Mouse (Mus musculus) MEL (cell line): ENCODE measurements around the gene Il12a.

Source experiments
- BHLHE40 ChIP-seq: IDR thresholded peaks from 2 replicates; pipeline ENCODE4 v1.6.1; 2012; ENCODE audit warnings: low read depth, mild to moderate bottlenecking, inconsistent platforms, low read length, improper control_type of control experiment, borderline replicate concordance
- E2F4 ChIP-seq: IDR thresholded peaks from 2 replicates; pipeline ENCODE4 v1.6.1; 2011; ENCODE audit warnings: low read depth, low read length, improper control_type of control experiment, borderline replicate concordance
- EP300 ChIP-seq, 2 experiments: IDR thresholded peaks; 2 replicates each; pipeline ENCODE4 v1.6.1; 2011; ENCODE audit warnings: improper control_type of control experiment in 2 of 2, low read length in 2 of 2, low read depth in 1 of 2, mild to moderate bottlenecking in 1 of 2
- GABPA ChIP-seq: IDR thresholded peaks from 2 replicates; pipeline ENCODE4 v1.6.1; 2012; ENCODE audit warnings: low read depth, mild to moderate bottlenecking, inconsistent platforms, low read length, improper control_type of control experiment, moderate library complexity
- KAT2A ChIP-seq: conservative IDR thresholded peaks from 2 replicates; pipeline ENCODE4 v1.6.1; 2012; ENCODE audit warnings: low read depth, low read length, improper control_type of control experiment, inconsistent platforms
- MEF2A ChIP-seq: IDR thresholded peaks from 2 replicates; pipeline ENCODE4 v1.6.1; 2014; ENCODE audit warnings: low read depth, mild to moderate bottlenecking, inconsistent platforms, low read length, improper control_type of control experiment; ENCODE audit not compliant: poor library complexity, insufficient replicate concordance, severe bottlenecking; ENCODE audit errors: extremely low read depth
- NRF1 ChIP-seq: IDR thresholded peaks from 2 replicates; pipeline ENCODE4 v1.6.1; 2014; ENCODE audit warnings: low read depth, mild to moderate bottlenecking, inconsistent platforms, low read length, improper control_type of control experiment, moderate library complexity; ENCODE audit not compliant: poor library complexity, insufficient read depth, severe bottlenecking
- POLR2A ChIP-seq, 2 experiments: IDR thresholded peaks; 2 replicates each; pipeline ENCODE4 v1.6.1; 2011 to 2012; ENCODE audit warnings: low read length in 2 of 2, mild to moderate bottlenecking in 2 of 2, control low read depth in 1 of 2, improper control_type of control experiment in 1 of 2, low read depth in 1 of 2, moderate library complexity in 1 of 2; ENCODE audit not compliant: control insufficient read depth in 1 of 2, insufficient read depth in 1 of 2, poor library complexity in 1 of 2
- POLR2AphosphoS2 ChIP-seq: IDR thresholded peaks from 2 replicates; pipeline ENCODE4 v1.6.1; 2011; ENCODE audit warnings: low read length, improper control_type of control experiment
- RCOR1 ChIP-seq: IDR thresholded peaks from 2 replicates; pipeline ENCODE4 v1.6.1; 2012; ENCODE audit warnings: low read depth, mild to moderate bottlenecking, inconsistent platforms, low read length, improper control_type of control experiment
- TAL1 ChIP-seq: IDR thresholded peaks from 2 replicates; pipeline ENCODE4 v1.6.1; 2012; ENCODE audit warnings: mild to moderate bottlenecking, inconsistent platforms, low read length, moderate library complexity, mixed read lengths
- TCF12 ChIP-seq: IDR thresholded peaks from 2 replicates; pipeline ENCODE4 v1.6.1; 2014; ENCODE audit warnings: low read depth, mild to moderate bottlenecking, inconsistent platforms, low read length, improper control_type of control experiment, moderate library complexity
- ZKSCAN1 ChIP-seq: IDR thresholded peaks from 2 replicates; pipeline ENCODE4 v1.6.1; 2012; ENCODE audit warnings: low read depth, mild to moderate bottlenecking, inconsistent platforms, low read length, improper control_type of control experiment, moderate library complexity
- ZNF384 ChIP-seq: IDR thresholded peaks from 2 replicates; pipeline ENCODE4 v1.6.1; 2012; ENCODE audit warnings: low read depth, mild to moderate bottlenecking, inconsistent platforms, low read length, improper control_type of control experiment

DNA sequence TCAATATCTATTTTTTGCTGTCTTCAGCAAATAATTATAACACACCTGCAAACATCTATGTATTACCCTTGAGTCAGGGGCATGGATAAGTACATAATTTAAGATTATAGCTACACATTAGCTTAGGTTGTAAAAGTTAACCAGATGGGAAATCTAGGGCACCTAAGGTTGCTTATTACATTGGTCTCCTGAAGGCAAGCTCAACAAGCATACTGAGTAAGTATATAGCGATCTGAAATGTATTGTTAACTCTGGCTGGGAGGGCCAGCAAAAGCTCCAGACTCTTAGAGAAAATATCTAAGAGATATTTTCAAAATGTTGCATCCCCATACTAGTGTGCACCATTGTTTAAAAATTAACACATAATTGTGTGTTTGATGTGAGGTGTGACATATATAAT lies 22.6 kb upstream of the Il12a start:
- TF ChIP-seq EP300 (IDR thresholded peaks at IDR 0.05; ENCODE audit: low read depth in 1 of 2, low read length in 2 of 2) (no peak), POLR2A (IDR thresholded peaks at IDR 0.05; ENCODE audit: control insufficient read depth in 1 of 2, insufficient read depth in 1 of 2, low read depth in 1 of 2, low read length in 2 of 2, poor library complexity in 1 of 2) (no peak), GABPA (no peak), TAL1 (no peak), MEF2A (no peak), BHLHE40 (no peak), TCF12 (no peak), E2F4 (no peak), ZKSCAN1 (no peak), NRF1 (no peak), KAT2A (no peak), POLR2AphosphoS2 (no peak), RCOR1 (no peak), ZNF384 (no peak)
